Mouse (Mus musculus): Measurements from ENCODE around the gene Clec4a3. TPM values are rescaled to one million over a fixed set of nuclear protein-coding genes. Genes with fewer than 3 reads are reported as not detected.

Clec4a3 gene
- 0.79 and 1.5 TPM in 2 replicates for polyA plus RNA-seq (2012; rRNA removed)

DNA sequence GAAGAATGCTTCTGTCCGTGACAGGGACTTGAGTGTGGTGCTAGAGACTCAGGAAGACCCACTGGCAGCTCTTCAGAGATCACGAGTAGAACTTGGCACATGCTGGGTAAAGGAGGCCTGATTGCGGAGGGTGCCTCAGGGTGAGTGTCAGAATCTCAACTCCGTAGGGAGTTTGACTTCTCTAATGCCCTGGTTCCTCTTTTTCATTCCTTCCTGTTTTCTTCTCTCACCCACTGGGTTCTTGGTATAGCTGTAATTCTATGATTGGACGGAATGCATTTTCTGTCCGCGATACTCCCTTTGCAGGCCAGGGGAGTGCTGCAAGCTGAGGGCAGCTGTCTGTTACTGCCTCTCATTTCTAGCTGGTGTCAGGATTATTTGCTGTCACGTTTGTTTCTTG lies at the start of gene Clec4a3:
TSS of gene Clec4a3 (plus strand) at position 115 of the 400 bp plus-strand sequence.

GRCm38 (mm10) chr6:122921451-122921850 lies 30.9 kb upstream of the Clec4a3 start, which contains the start of gene Clec4a1:
Gene Clec4a1 (plus strand): TSS chr6:122921848.

DNA sequence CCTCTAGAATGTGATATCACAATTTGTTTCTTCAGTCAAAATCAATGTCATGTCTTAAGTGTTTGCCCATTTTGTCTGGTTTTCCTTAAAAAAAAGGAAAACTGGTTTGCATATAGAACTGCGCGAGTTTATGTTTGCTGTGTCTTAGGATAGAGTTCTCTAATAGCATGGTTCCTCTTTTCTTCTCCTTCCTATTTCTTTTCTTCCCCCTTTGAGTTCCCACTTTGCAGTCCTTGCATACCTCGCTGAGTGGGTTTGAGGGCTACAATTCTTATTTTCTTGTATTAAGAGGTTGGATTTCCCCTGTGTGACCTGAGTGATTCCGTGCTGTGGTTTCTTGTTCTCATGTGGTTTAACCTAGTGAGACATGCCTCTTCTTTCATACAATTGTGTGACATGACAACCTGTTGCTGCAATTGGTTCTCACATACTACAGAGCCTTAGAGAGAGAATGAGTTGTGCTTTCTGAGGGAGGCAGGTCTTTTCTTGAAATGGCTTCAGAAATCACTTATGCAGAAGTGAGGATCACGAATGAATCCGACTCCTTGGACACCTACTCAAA lies 37.6 kb downstream of the Clec4a3 start, which contains the start of gene Clec4a4:
TSS of gene Clec4a4 (plus strand) at position 492 of the 562 bp plus-strand sequence.

Other genes with a start within 250 kb of the Clec4a3 start
- 0.01 TPM in 2 replicates for gene Nanog, start 245.0 kb upstream of the Clec4a3 start, polyA plus RNA-seq (2012; rRNA removed)
- 8.7 and 10.6 TPM in 2 replicates for gene Slc2a3, start 150.9 kb upstream of the Clec4a3 start, polyA plus RNA-seq (2012; rRNA removed)
- 1.1 and 1.6 TPM in 2 replicates for gene Foxj2, start 132.6 kb upstream of the Clec4a3 start, polyA plus RNA-seq (2012; rRNA removed)
- gene C3ar1, start 96.4 kb upstream of the Clec4a3 start, polyA plus RNA-seq (2012; rRNA removed) = 0.50 and 0.66 TPM in 2 replicates
- gene Necap1, start 78.0 kb upstream of the Clec4a3 start, polyA plus RNA-seq (2012; rRNA removed) = 12.9 and 16.1 TPM in 2 replicates
- gene Clec4a1, start 30.7 kb upstream of the Clec4a3 start, polyA plus RNA-seq (2012; rRNA removed) = 1.8 and 3.7 TPM in 2 replicates
- gene Clec4a4, start 37.9 kb downstream of the Clec4a3 start, polyA plus RNA-seq (2012; rRNA removed) = not detected in 2 replicates
- 0.07 TPM in 1 of 2 replicates, not detected in the other for gene Clec4b1, start 97.4 kb downstream of the Clec4a3 start, polyA plus RNA-seq (2012; rRNA removed)
- gene Clec4a2, start 153.9 kb downstream of the Clec4a3 start, polyA plus RNA-seq (2012; rRNA removed) = 2.6 and 4.5 TPM in 2 replicates
- 0.09 and 0.12 TPM in 2 replicates for gene Clec4b2, start 220.4 kb downstream of the Clec4a3 start, polyA plus RNA-seq (2012; rRNA removed)

Measured in liver, embryonic 14 days (tissue).